Mouse (Mus musculus) myocyte (in vitro differentiated cells): ENCODE results near the gene Zfp385c. TPM values are rescaled to one million over a fixed set of nuclear protein-coding genes. Genes with fewer than 3 reads are reported as not detected.
A peak's percentile ranks its signal among the peaks of the same experiment; 100 is the strongest.
"Not testable (repeated sequence)": the region's sequence is repeated elsewhere in the genome, so short reads cannot be mapped to it uniquely, and the experiment has no call there.

Experiments
- H3K27me3 ChIP-seq: one replicate; pipeline ENCODE4 v1.6.1; 2011; ENCODE audit not compliant: control insufficient read depth, insufficient read depth, insufficient read length
- H3K36me3 ChIP-seq: one replicate; pipeline ENCODE4 v1.6.1; 2011; ENCODE audit not compliant: control insufficient read depth, insufficient read depth
- H3K4me2 ChIP-seq: one replicate; pipeline ENCODE4 v1.6.1; 2011; ENCODE audit warnings: low read depth, control low read depth
- H3K4me3 ChIP-seq: one replicate; pipeline ENCODE4 v1.5.1; 2011; ENCODE audit warnings: mild to moderate bottlenecking, control low read depth, moderate library complexity
- H3K79me2 ChIP-seq: one replicate; pipeline ENCODE4 v1.6.1; 2011; ENCODE audit not compliant: control insufficient read depth, insufficient read depth
- H3ac ChIP-seq: one replicate; pipeline ENCODE4 v1.6.1; 2011; ENCODE audit not compliant: control insufficient read depth, insufficient read length
- CEBPB ChIP-seq: IDR thresholded peaks from 2 replicates; pipeline ENCODE4 v1.6.1; 2011; ENCODE audit warnings: mild to moderate bottlenecking, moderate library complexity; ENCODE audit not compliant: poor library complexity, insufficient read depth, severe bottlenecking
- E2F4 ChIP-seq: IDR thresholded peaks from one replicate; pipeline ENCODE4 v1.6.1; 2011; ENCODE audit warnings: mild to moderate bottlenecking, control low read depth, moderate library complexity; ENCODE audit not compliant: insufficient read depth
- MAX ChIP-seq: IDR thresholded peaks from one replicate; pipeline ENCODE4 v1.6.1; 2011; ENCODE audit warnings: low read depth, mild to moderate bottlenecking, control low read depth
- MYOD1 ChIP-seq, 3 experiments: IDR thresholded peaks; one replicate each; pipeline ENCODE4 v1.6.1; 2011; ENCODE audit warnings: control low read depth in 2 of 3, low read depth in 2 of 3, mild to moderate bottlenecking in 2 of 3, moderate library complexity in 1 of 3; ENCODE audit not compliant: insufficient read length in 2 of 3, control insufficient read depth in 1 of 3
- MYOG ChIP-seq, 3 experiments: IDR thresholded peaks; one replicate each; pipeline ENCODE4 v1.6.1; 2011; ENCODE audit warnings: control low read depth in 2 of 3, low read depth in 2 of 3, mild to moderate bottlenecking in 2 of 3; ENCODE audit not compliant: insufficient read length in 2 of 3, control insufficient read depth in 1 of 3, insufficient read depth in 1 of 3
- POLR2A ChIP-seq: IDR thresholded peaks from one replicate; pipeline ENCODE4 v1.6.1; 2011; ENCODE audit warnings: low read depth, mild to moderate bottlenecking, control low read depth, moderate library complexity; ENCODE audit not compliant: insufficient read length
- POLR2AphosphoS2 ChIP-seq: IDR thresholded peaks from one replicate; pipeline ENCODE4 v1.6.1; 2011; ENCODE audit warnings: low read depth, control low read depth; ENCODE audit not compliant: insufficient read length
- REST ChIP-seq: IDR thresholded peaks from one replicate; pipeline ENCODE4 v1.6.1; 2011; ENCODE audit warnings: mild to moderate bottlenecking, control low read depth, moderate library complexity; ENCODE audit not compliant: insufficient read depth, insufficient read length
- SRF ChIP-seq: IDR thresholded peaks from one replicate; pipeline ENCODE4 v1.6.1; 2011; ENCODE audit warnings: low read depth; ENCODE audit not compliant: control insufficient read depth, insufficient read length
- TCF12 ChIP-seq: IDR thresholded peaks from one replicate; pipeline ENCODE4 v1.6.1; 2011; ENCODE audit warnings: mild to moderate bottlenecking, control low read depth; ENCODE audit not compliant: poor library complexity, insufficient read depth, severe bottlenecking
- TCF3 ChIP-seq: IDR thresholded peaks from one replicate; pipeline ENCODE4 v1.6.1; 2011; ENCODE audit warnings: low read depth, control low read depth; ENCODE audit not compliant: insufficient read length
- USF1 ChIP-seq: IDR thresholded peaks from one replicate; pipeline ENCODE4 v1.6.1; 2011; ENCODE audit warnings: low read depth, mild to moderate bottlenecking, control low read depth, moderate library complexity
- polyA plus RNA-seq: library from polyadenylated mRNA; unstranded; fragments of >200 nt; fragmentation: generic; extraction: Trizol; gene quantifications from one replicate; pipeline ENCODE4 v1.2.1, GENCODE M21; 2012; ENCODE audit warnings: missing spikeins

The Zfp385c gene
- polyA plus RNA-seq, 1 experiment, result 0.24 TPM

DNA sequence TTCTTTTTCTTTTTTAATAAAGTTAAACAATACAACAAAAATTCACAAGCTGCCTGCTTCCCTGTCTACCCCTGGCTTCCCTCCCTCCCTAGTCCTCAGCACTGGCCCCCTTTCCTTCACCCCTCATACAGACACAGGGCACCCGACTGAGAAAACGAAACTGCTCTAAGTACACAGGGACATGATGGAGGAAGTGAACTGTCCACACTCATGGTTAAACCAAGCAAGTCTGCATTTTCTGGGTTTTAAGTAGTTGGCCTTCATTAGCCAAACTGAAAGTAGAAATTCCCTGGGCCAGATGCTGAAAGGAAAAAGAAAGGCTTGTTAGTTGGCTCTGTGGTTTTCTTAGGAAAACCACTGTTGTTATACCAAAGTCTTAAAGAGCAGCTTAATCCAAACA is 109.4 kb downstream of the Zfp385c start:
- no peak overlapping the region for H3K4me2 ChIP-seq
- H3ac ChIP-seq, result no peak overlapping the region
- peaks cover 53% of the 10 kb centered on the region for H3K36me3 ChIP-seq
- TF ChIP-seq POLR2A (no peak), TCF12 (no peak), REST (no peak), MYOG (IDR thresholded peaks at IDR 0.05; ENCODE audit: control insufficient read depth in 1 of 3, insufficient read depth in 1 of 3, insufficient read length in 2 of 3, low read depth in 2 of 3) (no peak), USF1 (no peak), MYOD1 (IDR thresholded peaks at IDR 0.05; ENCODE audit: control insufficient read depth in 1 of 3, insufficient read length in 2 of 3, low read depth in 2 of 3) (no peak), TCF3 (no peak), CEBPB (no peak), E2F4 (no peak), SRF (no peak), POLR2AphosphoS2 (no peak), MAX (no peak)
- no peak overlapping the region for H3K4me3 ChIP-seq
- H3K79me2 ChIP-seq, result no peaks in the 10 kb centered on the region
- H3K27me3 ChIP-seq, result no peaks in the 10 kb centered on the region

DNA sequence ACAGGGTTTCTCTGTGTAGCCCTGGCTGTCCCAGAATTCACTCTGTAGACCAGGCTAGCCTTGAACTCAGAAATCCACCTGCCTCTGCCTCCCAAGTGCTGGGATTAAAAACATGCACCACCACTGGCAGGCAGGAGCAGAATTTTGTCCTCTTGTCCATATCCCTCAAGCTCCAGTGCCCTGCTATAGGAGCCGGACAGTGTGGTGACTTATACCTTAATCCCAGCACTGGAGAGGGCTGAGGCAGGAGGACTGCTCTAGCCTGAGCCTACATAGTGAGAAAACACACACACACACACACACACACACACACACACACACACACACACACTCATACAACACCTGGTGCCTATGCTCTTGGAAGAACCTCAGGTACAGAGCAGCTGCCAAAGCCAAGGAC is 109.8 kb downstream of the Zfp385c start:
- peaks cover 52% of the 10 kb centered on the region for H3K36me3 ChIP-seq
- not testable (repeated sequence) for H3K4me3 ChIP-seq, H3K4me2 ChIP-seq, H3K27me3 ChIP-seq, H3K79me2 ChIP-seq, H3ac ChIP-seq

DNA sequence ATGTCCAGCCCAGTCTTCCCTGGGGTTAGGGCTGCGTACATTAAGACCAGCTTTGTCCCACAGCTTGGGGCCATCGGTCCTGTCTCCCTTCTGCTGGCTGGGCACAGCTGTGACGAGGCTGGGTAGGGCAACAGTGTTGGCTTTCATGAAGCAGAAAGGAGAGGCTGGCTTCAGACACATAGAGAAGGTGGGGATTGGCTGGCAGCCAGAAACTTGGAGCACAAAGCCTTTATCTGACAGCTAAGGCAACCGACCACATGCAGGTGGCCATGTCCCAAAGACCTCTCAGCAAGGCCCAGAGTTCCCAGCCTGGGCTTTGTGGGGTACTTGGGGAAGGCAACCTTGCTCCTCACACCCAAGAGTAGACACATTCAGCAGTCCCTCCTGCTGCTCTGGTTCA is 110.5 kb downstream of the Zfp385c start:
- no peaks in the 10 kb centered on the region for H3K79me2 ChIP-seq
- peaks cover 45% of the 10 kb centered on the region for H3K36me3 ChIP-seq
- no peak overlapping the region for H3K4me2 ChIP-seq
- H3K4me3 ChIP-seq, result no peak overlapping the region
- TF ChIP-seq REST (no peak), TCF3 (no peak), POLR2A (no peak), MAX (no peak), TCF12 (no peak), POLR2AphosphoS2 (no peak), CEBPB (no peak), MYOD1 (IDR thresholded peaks at IDR 0.05; ENCODE audit: control insufficient read depth in 1 of 3, insufficient read length in 2 of 3, low read depth in 2 of 3) (no peak), SRF (no peak)
- H3ac ChIP-seq, result no peak overlapping the region
- no peaks in the 10 kb centered on the region for H3K27me3 ChIP-seq

DNA sequence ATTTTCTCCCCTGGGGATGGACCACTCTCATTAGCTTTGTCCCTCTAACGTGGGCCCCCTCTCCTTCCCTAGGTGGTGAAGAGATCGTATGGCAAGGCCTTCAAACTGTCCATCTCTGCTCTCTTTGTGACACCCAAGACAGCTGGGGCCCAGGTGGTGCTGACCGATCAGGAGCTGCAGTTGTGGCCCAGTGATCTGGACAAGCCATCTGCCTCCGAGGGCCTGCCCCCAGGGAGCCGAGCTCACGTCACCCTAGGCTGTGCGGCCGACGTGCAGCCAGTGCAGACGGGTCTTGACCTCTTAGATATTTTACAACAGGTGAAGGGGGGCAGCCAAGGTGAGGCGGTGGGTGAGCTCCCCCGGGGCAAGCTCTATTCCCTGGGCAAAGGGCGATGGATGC is 112.0 kb downstream of the Zfp385c start:
- Histone ChIP-seq H3K36me3 (peaks cover 32% of the 10 kb centered on the region), H3K79me2 (no peaks in the 10 kb centered on the region), H3K4me3 (no peak overlapping the region), H3K27me3 (no peaks in the 10 kb centered on the region), H3ac (no peak overlapping the region), H3K4me2 (no peak overlapping the region)
- TF ChIP-seq TCF12 (no peak), POLR2AphosphoS2 (peak; percentile 13)

DNA sequence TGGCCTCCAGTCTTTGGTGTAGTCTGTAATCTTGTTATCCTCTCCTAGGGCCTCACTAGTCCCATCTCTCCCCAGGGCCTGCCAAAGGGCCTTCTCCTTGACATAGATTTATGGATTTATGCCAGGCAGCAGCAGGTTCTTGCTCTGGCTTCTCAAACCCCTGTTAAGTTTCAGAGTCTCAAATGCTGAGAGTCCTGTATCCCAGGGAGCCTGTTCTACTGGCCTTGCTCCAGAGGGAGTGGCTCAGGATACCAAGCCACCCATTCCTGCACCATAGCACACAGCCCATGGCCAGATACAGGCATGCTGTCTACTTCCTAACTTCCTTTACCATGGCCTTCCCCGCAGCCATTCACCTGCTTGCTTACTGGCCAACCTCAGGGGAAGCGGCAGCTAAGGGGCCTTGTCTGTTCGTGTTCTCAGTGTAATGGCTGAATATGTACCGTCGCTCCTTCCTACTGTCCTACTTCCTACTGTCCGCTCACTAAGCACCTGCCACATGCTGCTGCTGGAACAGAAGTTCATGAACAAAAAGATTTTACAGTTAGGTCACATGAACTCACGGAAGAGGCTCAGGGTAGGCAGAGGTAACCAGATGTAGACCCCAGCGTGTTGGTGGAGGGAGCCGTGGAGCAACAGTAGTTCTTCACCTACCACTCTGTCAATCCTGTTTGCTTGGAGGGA is 113.0 kb downstream of the Zfp385c start:
- H3K79me2 ChIP-seq, result no peaks in the 10 kb centered on the region
- H3K27me3 ChIP-seq, result no peaks in the 10 kb centered on the region
- H3K36me3 ChIP-seq, result peaks cover 21% of the 10 kb centered on the region
- TF ChIP-seq CEBPB (no peak), E2F4 (no peak), USF1 (no peak), MYOG (IDR thresholded peaks at IDR 0.05; ENCODE audit: control insufficient read depth in 1 of 3, insufficient read depth in 1 of 3, insufficient read length in 2 of 3, low read depth in 2 of 3) (no peak), MAX (no peak), MYOD1 (IDR thresholded peaks at IDR 0.05; ENCODE audit: control insufficient read depth in 1 of 3, insufficient read length in 2 of 3, low read depth in 2 of 3) (no peak), TCF12 (no peak), REST (no peak), SRF (no peak), POLR2A (no peak), TCF3 (no peak), POLR2AphosphoS2 (no peak)
- H3K4me2 ChIP-seq, result no peak overlapping the region
- H3K4me3 ChIP-seq, result no peak overlapping the region
- no peak overlapping the region for H3ac ChIP-seq
